Mouse (Mus musculus) hindbrain, embryonic 12.5 days (tissue): Measurements from ENCODE around the gene Msi2. TPM values are rescaled to one million over a fixed set of nuclear protein-coding genes. Genes with fewer than 3 reads are reported as not detected.
A peak's percentile ranks its signal among the peaks of the same experiment; 100 is the strongest.

Experiments used
- ATAC-seq: fragments of 200-750 bp; cut with Nextera tagmentation; 2 replicates; pipeline ENCODE4 v1.8.0; 2017; ENCODE audit warnings: moderate TSS enrichment; ENCODE audit not compliant: low FRiP score
- H3K27ac ChIP-seq: fragments of 300-500 bp; sonication (generic); 2 replicates; pipeline ENCODE4 v1.5.1; 2016; ENCODE audit warnings: mild to moderate bottlenecking
- H3K27me3 ChIP-seq: fragments of 300-500 bp; sonication (generic); 2 replicates; pipeline ENCODE4 v1.6.1; 2016; ENCODE audit warnings: mild to moderate bottlenecking
- H3K36me3 ChIP-seq: fragments of 300-500 bp; sonication (generic); 2 replicates; pipeline ENCODE4 v1.6.1; 2016; ENCODE audit warnings: mild to moderate bottlenecking
- H3K4me1 ChIP-seq: fragments of 300-500 bp; sonication (generic); 2 replicates; pipeline ENCODE4 v1.6.1; 2016
- H3K4me2 ChIP-seq: fragments of 300-500 bp; sonication (generic); replicated peaks from 2 replicates; pipeline ENCODE4 v1.6.1; 2016; ENCODE audit warnings: mild to moderate bottlenecking
- H3K4me3 ChIP-seq: fragments of 300-500 bp; sonication (generic); 2 replicates; pipeline ENCODE4 v1.5.1; 2016; ENCODE audit warnings: mild to moderate bottlenecking
- H3K9ac ChIP-seq: fragments of 300-500 bp; sonication (generic); 2 replicates; pipeline ENCODE4 v1.6.1; 2016; ENCODE audit warnings: mild to moderate bottlenecking, moderate library complexity
- H3K9me3 ChIP-seq: fragments of 300-500 bp; sonication (generic); replicated peaks from 2 replicates; pipeline ENCODE4 v1.6.1; 2016; ENCODE audit warnings: mild to moderate bottlenecking
- WGBS: fragments of 180-500 bp; shearing (Covaris S2); methylation state at CpG from one replicate; pipeline ENCODE4 v1.1.7; 2016; 5-methylcytosine and 5-hydroxymethylcytosine counted together
- polyA plus RNA-seq: library from polyadenylated mRNA; unstranded; fragments of >200 nt; fragmentation: Nextera tagmentation; extraction: Ambion mirVana; gene quantifications from 2 replicates; pipeline ENCODE4 v1.2.1, GENCODE M21; 2016

Msi2 gene
- polyA plus RNA-seq, 1 experiment from 2014 or later = 35.9 TPM

- 65% methylated on average over 7 of the region's 7 CpGs for WGBS
- H3K4me3 ChIP-seq = no peak overlapping the region
- H3K9ac ChIP-seq = no peak overlapping the region
- H3K27me3 ChIP-seq = no peaks in the 10 kb centered on the region
- ATAC-seq = no peak
- H3K27ac ChIP-seq = peak overlapping the region; percentile 72
- peaks cover 25% of the 10 kb centered on the region; the same call in 1 of the 2 replicates for H3K36me3 ChIP-seq
- H3K4me2 ChIP-seq = no peak overlapping the region
- peaks cover 68% of the 10 kb centered on the region for H3K4me1 ChIP-seq
- H3K9me3 ChIP-seq = no peaks in the 10 kb centered on the region
Observed at GRCm38 (mm10) chr11:88645821-88646220, 72.5 kb downstream of the Msi2 start.

GRCm38 (mm10) chr11:88644719-88645118, 73.6 kb downstream of the Msi2 start:
- 22% methylated on average over 7 of the region's 7 CpGs for WGBS
- ATAC-seq = no peak
- no peak overlapping the region for H3K4me2 ChIP-seq
- no peak overlapping the region for H3K9ac ChIP-seq
- H3K27ac ChIP-seq = peak overlapping the region; percentile 72
- H3K4me1 ChIP-seq = peaks cover 60% of the 10 kb centered on the region
- no peaks in the 10 kb centered on the region for H3K9me3 ChIP-seq
- H3K36me3 ChIP-seq = peaks cover 29% of the 10 kb centered on the region; the same call in 1 of the 2 replicates
- H3K4me3 ChIP-seq = no peak overlapping the region
- H3K27me3 ChIP-seq = no peaks in the 10 kb centered on the region

GRCm38 (mm10) chr11:88639862-88640261, 78.5 kb downstream of the Msi2 start:
- Histone ChIP-seq H3K27ac (no peak overlapping the region), H3K27me3 (no peaks in the 10 kb centered on the region), H3K4me3 (no peak overlapping the region), H3K9ac (no peak overlapping the region), H3K4me2 (no peak overlapping the region), H3K36me3 (peaks cover 20% of the 10 kb centered on the region; the same call in 1 of the 2 replicates), H3K9me3 (no peaks in the 10 kb centered on the region), H3K4me1 (peaks cover 44% of the 10 kb centered on the region)
- no peak for ATAC-seq
- whole genome bisulfite sequencing = 67% methylated on average over 4 of the region's 4 CpGs

GRCm38 (mm10) chr11:88638936-88639542, 79.3 kb downstream of the Msi2 start:
- no peak overlapping the region for H3K4me3 ChIP-seq
- no peak for ATAC-seq
- peaks cover 39% of the 10 kb centered on the region for H3K4me1 ChIP-seq
- H3K9ac ChIP-seq = no peak overlapping the region
- H3K27ac ChIP-seq = 0 out of 2 replicates have a peak overlapping the region, but pooled peaks have one; percentile 1
- no peak overlapping the region for H3K4me2 ChIP-seq
- peaks cover 20% of the 10 kb centered on the region; the same call in 1 of the 2 replicates for H3K36me3 ChIP-seq
- no peaks in the 10 kb centered on the region for H3K27me3 ChIP-seq
- H3K9me3 ChIP-seq = no peaks in the 10 kb centered on the region
- WGBS = 81% methylated on average over 6 of the region's 6 CpGs

DNA sequence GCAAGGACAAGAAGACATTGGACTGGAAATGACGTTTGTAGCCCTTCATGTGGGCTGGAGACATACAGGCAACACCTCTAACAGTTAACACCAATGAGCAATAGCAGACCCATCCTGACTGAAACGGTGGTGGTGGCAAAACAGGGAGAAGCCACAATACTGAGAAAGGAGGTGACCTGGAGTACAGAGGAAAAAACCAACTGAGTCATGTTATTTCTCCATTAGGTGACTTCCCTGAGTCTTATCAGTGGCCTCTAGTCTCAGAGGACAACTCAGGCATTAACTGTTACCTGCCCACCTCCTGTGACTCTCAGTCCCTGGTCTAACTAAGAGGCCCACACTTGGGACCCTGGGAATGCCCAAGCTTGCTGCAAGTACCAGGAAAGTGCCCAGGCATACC, 80.1 kb downstream of the Msi2 start:
- 79% methylated on average over 2 of the region's 2 CpGs for WGBS
- H3K4me1 ChIP-seq = peaks cover 39% of the 10 kb centered on the region
- H3K4me2 ChIP-seq = no peak overlapping the region
- no peak overlapping the region for H3K4me3 ChIP-seq
- H3K9ac ChIP-seq = no peak overlapping the region
- no peaks in the 10 kb centered on the region for H3K27me3 ChIP-seq
- no peak for ATAC-seq
- no peak overlapping the region for H3K27ac ChIP-seq
- no peaks in the 10 kb centered on the region for H3K9me3 ChIP-seq
- H3K36me3 ChIP-seq = peaks cover 20% of the 10 kb centered on the region; the same call in 1 of the 2 replicates

GRCm38 (mm10) chr11:88636934-88637333, 81.4 kb downstream of the Msi2 start:
- no peak overlapping the region for H3K4me3 ChIP-seq
- H3K4me1 ChIP-seq = peaks cover 41% of the 10 kb centered on the region
- no peak overlapping the region for H3K9ac ChIP-seq
- H3K4me2 ChIP-seq = no peak overlapping the region
- ATAC-seq = no peak
- no peaks in the 10 kb centered on the region for H3K9me3 ChIP-seq
- no peak overlapping the region for H3K27ac ChIP-seq
- 88% methylated on average over 6 of the region's 6 CpGs for WGBS
- no peaks in the 10 kb centered on the region for H3K27me3 ChIP-seq
- H3K36me3 ChIP-seq = peaks cover 12% of the 10 kb centered on the region; the same call in 1 of the 2 replicates

DNA sequence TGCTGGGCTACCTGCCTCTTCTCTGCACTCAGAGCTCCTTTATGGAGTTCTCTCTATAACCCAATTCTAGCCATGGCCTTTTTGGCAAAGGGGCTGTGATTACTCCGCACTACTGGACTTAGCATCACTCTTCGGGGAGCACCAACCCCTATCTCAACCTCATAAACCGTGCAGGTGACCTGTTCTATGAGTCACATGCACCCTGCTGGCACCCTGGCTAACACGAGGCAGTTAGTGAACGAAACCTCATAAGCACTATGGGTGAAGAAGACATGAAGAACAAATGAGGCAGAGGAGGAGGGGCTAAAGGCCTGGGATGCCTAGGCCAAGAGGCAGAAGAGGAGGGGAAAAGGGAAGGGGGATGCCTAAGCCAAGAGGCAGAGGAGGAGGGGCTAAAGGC, 82.0 kb downstream of the Msi2 start:
- ATAC-seq = no peak
- Histone ChIP-seq H3K27me3 (no peaks in the 10 kb centered on the region), H3K36me3 (peaks cover 9% of the 10 kb centered on the region; the same call in 1 of the 2 replicates), H3K4me2 (no peak overlapping the region), H3K27ac (0 out of 2 replicates have a peak overlapping the region, but pooled peaks have one; percentile 5), H3K9ac (no peak overlapping the region), H3K4me1 (peaks cover 44% of the 10 kb centered on the region), H3K9me3 (no peaks in the 10 kb centered on the region), H3K4me3 (no peak overlapping the region)
- WGBS = 88% methylated on average over 5 of the region's 5 CpGs

- no peak for ATAC-seq
- H3K27ac ChIP-seq = no peak overlapping the region
- no peak overlapping the region for H3K9ac ChIP-seq
- H3K27me3 ChIP-seq = no peaks in the 10 kb centered on the region
- no peak overlapping the region for H3K4me2 ChIP-seq
- H3K4me3 ChIP-seq = no peak overlapping the region
- no peaks in the 10 kb centered on the region for H3K9me3 ChIP-seq
- H3K4me1 ChIP-seq = peaks cover 54% of the 10 kb centered on the region
- 61% methylated on average over 1 of the region's 1 CpGs for WGBS
- no peaks in the 10 kb centered on the region for H3K36me3 ChIP-seq
Observed at GRCm38 (mm10) chr11:88634627-88635026, 83.7 kb downstream of the Msi2 start.

DNA sequence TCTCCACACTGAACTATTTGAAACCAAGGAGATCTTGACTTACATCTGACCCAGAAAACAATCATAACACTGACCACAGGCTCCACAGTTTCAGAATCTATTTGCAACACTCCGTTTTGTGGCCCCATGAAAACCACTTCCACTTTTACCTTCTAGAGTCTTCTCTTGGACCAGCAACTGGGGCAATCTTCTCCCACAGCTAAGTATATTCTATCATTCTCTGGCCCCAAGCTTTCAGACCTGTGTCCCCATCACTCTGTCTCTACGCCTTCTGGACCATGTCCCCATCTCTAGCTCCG, 86.4 kb downstream of the Msi2 start:
- Histone ChIP-seq H3K27me3 (no peaks in the 10 kb centered on the region), H3K36me3 (no peaks in the 10 kb centered on the region), H3K4me1 (peaks cover 57% of the 10 kb centered on the region), H3K9me3 (no peaks in the 10 kb centered on the region), H3K4me2 (no peak overlapping the region), H3K27ac (peak overlapping the region; percentile 40), H3K9ac (no peak overlapping the region), H3K4me3 (no peak overlapping the region)
- no peak for ATAC-seq
- 97% methylated on average over 3 of the region's 3 CpGs for WGBS

DNA sequence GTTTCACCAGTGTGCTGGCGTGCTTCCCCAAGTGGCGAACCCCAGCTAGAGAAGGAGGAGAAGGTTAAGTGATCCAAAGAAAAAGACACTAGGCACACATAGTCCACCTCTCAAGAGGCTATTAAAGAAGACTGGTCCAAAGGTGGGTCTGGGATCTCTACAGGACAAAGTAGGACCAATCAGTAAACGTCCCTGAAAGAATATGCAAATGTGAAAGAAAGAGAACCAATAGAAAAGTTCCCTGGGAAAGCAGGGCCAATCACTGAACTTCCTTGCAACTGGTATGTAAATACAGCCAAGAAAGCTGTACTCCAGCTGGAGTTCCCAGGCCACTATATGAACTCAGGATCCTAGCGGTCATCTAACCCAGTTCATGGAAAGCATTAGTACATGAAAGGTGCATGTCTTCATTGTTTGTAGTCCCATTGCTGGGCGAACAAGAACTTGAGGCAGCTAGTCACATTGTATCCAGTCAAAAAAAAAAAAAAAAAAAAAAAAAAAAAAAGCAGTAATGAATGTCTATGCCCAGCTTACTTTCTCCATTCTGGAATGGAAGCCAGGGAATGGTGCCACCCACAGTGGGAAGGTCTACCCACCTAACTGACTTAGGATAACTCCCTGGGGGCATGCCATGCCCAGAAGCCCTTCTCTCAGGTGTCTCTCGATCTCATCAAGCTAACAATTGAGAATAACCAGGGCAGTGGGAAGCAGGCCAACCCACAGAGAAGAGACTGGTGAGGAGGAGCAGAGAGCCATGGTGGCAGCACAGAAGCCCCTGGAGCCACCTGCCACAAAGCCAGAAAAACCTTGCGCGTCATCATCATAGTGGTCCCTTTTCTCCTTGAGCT, 87.0 kb downstream of the Msi2 start:
- Histone ChIP-seq H3K9me3 (no peaks in the 10 kb centered on the region), H3K4me1 (peaks cover 56% of the 10 kb centered on the region), H3K9ac (no peak overlapping the region), H3K27ac (peak overlapping the region; percentile 40), H3K36me3 (no peaks in the 10 kb centered on the region), H3K27me3 (no peaks in the 10 kb centered on the region), H3K4me3 (no peak overlapping the region), H3K4me2 (no peak overlapping the region)
- 82% methylated on average over 8 of the region's 8 CpGs for WGBS
- no peak for ATAC-seq

DNA sequence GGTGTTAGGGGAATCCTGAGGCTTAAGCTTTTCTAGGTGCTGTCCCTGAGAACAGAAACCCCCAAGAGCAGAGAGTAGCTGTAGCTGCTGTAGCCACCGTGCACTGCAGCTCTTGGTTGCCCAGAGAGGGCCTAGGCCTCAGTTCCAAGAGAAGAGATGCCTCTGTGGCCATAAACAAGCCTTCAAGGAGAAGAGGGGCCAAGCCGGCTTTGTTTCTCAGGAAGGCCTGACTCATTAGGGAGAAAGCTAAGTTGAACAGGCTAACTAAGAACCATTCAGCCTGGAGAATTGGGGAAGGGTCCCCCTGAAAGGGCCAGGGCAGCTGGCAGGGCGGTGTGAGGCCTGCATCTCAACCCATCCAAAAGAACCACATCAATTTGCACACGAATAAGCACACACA, 88.7 kb downstream of the Msi2 start:
- H3K9me3 ChIP-seq = no peaks in the 10 kb centered on the region
- no peak overlapping the region for H3K4me3 ChIP-seq
- no peaks in the 10 kb centered on the region for H3K36me3 ChIP-seq
- H3K4me1 ChIP-seq = peaks cover 65% of the 10 kb centered on the region
- WGBS = 19% methylated on average over 4 of the region's 4 CpGs
- H3K27ac ChIP-seq = peak overlapping the region; percentile 74
- no peak; the same call in 1 of the 2 replicates for ATAC-seq
- H3K9ac ChIP-seq = no peak overlapping the region
- H3K27me3 ChIP-seq = no peaks in the 10 kb centered on the region
- no peak overlapping the region for H3K4me2 ChIP-seq

- Histone ChIP-seq H3K4me3 (no peak overlapping the region), H3K27me3 (no peaks in the 10 kb centered on the region), H3K9ac (peak overlapping the region; percentile 27; the same call in 1 of the 2 replicates), H3K4me2 (no peak overlapping the region), H3K27ac (peak overlapping the region; percentile 74), H3K36me3 (no peaks in the 10 kb centered on the region), H3K4me1 (peaks cover 66% of the 10 kb centered on the region), H3K9me3 (no peaks in the 10 kb centered on the region)
- WGBS = 51% methylated on average over 4 of the region's 4 CpGs
- ATAC-seq = no peak; the same call in 1 of the 2 replicates
Observed at GRCm38 (mm10) chr11:88629165-88629564, 89.1 kb downstream of the Msi2 start.
